Mouse (Mus musculus) hindbrain, postnatal 0 days (tissue): ENCODE results near the gene Dnajb13. TPM values are rescaled to one million over a fixed set of nuclear protein-coding genes. Genes with fewer than 3 reads are reported as not detected.

Experiments
- ATAC-seq: fragments of 200-750 bp; cut with Nextera tagmentation; 2 replicates; pipeline ENCODE4 v1.8.0; 2017; ENCODE audit warnings: mild to moderate bottlenecking, moderate TSS enrichment, moderate library complexity
- DNase-seq: peaks from one replicate; pipeline ENCODE4 v3.0.0-alpha.2; 2015; ENCODE audit warnings: low spot score
- H3K27ac ChIP-seq: fragments of 300-500 bp; sonication (generic); 2 replicates; pipeline ENCODE4 v1.5.1; 2014; ENCODE audit warnings: mild to moderate bottlenecking
- H3K27me3 ChIP-seq: fragments of 300-500 bp; sonication (generic); 2 replicates; pipeline ENCODE4 v1.6.1; 2014; ENCODE audit warnings: low read length, mixed read lengths; ENCODE audit not compliant: insufficient read depth
- H3K36me3 ChIP-seq: fragments of 300-500 bp; sonication (generic); 2 replicates; pipeline ENCODE4 v1.6.1; 2014; ENCODE audit warnings: low read length, mixed read lengths; ENCODE audit not compliant: insufficient read depth
- H3K4me1 ChIP-seq: fragments of 300-500 bp; sonication (generic); 2 replicates; pipeline ENCODE4 v1.6.1; 2014; ENCODE audit warnings: antibody characterized with exemption, low read length, mixed read lengths; ENCODE audit not compliant: insufficient read depth
- H3K4me2 ChIP-seq: fragments of 300-500 bp; sonication (generic); 2 replicates; pipeline ENCODE4 v1.6.1; 2014; ENCODE audit warnings: low read depth, mild to moderate bottlenecking, low read length, moderate library complexity, mixed read lengths
- H3K4me3 ChIP-seq: fragments of 300-500 bp; sonication (generic); 2 replicates; pipeline ENCODE4 v1.5.1; 2014; ENCODE audit warnings: low read length
- H3K9ac ChIP-seq: fragments of 300-500 bp; sonication (generic); replicated peaks from 2 replicates; pipeline ENCODE4 v1.6.1; 2014; ENCODE audit warnings: mild to moderate bottlenecking, low read length, moderate library complexity, mixed read lengths
- H3K9me3 ChIP-seq: fragments of 300-500 bp; sonication (generic); 2 replicates; pipeline ENCODE4 v1.6.1; 2016; ENCODE audit warnings: low read length, mixed read lengths
- CTCF ChIP-seq: IDR thresholded peaks from 2 replicates; pipeline ENCODE4 v1.5.1; 2016; ENCODE audit warnings: antibody characterized with exemption, control low read depth, low read depth
- WGBS: fragments of 180-500 bp; shearing (Covaris S2); extraction: QIAGEN DNeasy Blood & Tissue Kit; methylation state at CpG from one replicate; pipeline ENCODE4 v1.1.7; 2014; 5-methylcytosine and 5-hydroxymethylcytosine counted together
- polyA plus RNA-seq: library from polyadenylated mRNA; unstranded; fragments of >200 nt; fragmentation: Nextera tagmentation; extraction: Ambion mirVana; gene quantifications from 2 replicates; pipeline ENCODE4 v1.2.1, GENCODE M21; 2015
- total RNA-seq: library from RNA; depleted of rRNA; stranded (reverse); fragments of >200 nt; gene quantifications from 2 replicates; pipeline ENCODE4 v1.2.3, GENCODE M21; 2014; rRNA removed

The Dnajb13 gene
- total and polyA plus RNA-seq, 2 experiments from 2014 or later: 3.9 to 6.4 TPM

- TF ChIP-seq CTCF: no peak
- peaks cover 11% of the 10 kb centered on the region; the same call in 1 of the 2 replicates for H3K36me3 ChIP-seq
- 56% methylated on average over 4 of the region's 4 CpGs for WGBS
- H3K27ac ChIP-seq: peak overlapping the region; percentile 71
- no peaks in the 10 kb centered on the region for H3K9me3 ChIP-seq
- H3K4me2 ChIP-seq: no peak overlapping the region
- no peak overlapping the region for H3K9ac ChIP-seq
- no peak for ATAC-seq
- no peaks in the 10 kb centered on the region for H3K27me3 ChIP-seq
- peaks cover 7% of the 10 kb centered on the region; the same call in 1 of the 2 replicates for H3K4me1 ChIP-seq
- DNase-seq: no peak
- no peak overlapping the region for H3K4me3 ChIP-seq
These were observed 49.5 kb downstream of the Dnajb13 start for GRCm38 (mm10) chr7:100465248-100465647.

- Histone ChIP-seq H3K36me3 (peaks cover 11% of the 10 kb centered on the region; the same call in 1 of the 2 replicates), H3K4me1 (peaks cover 7% of the 10 kb centered on the region; the same call in 1 of the 2 replicates), H3K9me3 (no peaks in the 10 kb centered on the region), H3K27me3 (no peaks in the 10 kb centered on the region), H3K4me2 (no peak overlapping the region), H3K4me3 (no peak overlapping the region), H3K9ac (no peak overlapping the region), H3K27ac (no peak overlapping the region)
- TF ChIP-seq CTCF: no peak
- DNase-seq (no peak), ATAC-seq (no peak)
- WGBS: 97% methylated on average over 7 of the region's 7 CpGs
These were observed 50.5 kb downstream of the Dnajb13 start for GRCm38 (mm10) chr7:100464248-100464647.

GRCm38 (mm10) chr7:100463757-100464156 is 51.0 kb downstream of the Dnajb13 start:
- WGBS: 91% methylated on average over 10 of the region's 10 CpGs
- Histone ChIP-seq H3K4me3 (no peak overlapping the region), H3K4me2 (no peak overlapping the region), H3K9me3 (no peaks in the 10 kb centered on the region), H3K9ac (no peak overlapping the region), H3K27me3 (no peaks in the 10 kb centered on the region), H3K4me1 (peaks cover 7% of the 10 kb centered on the region; the same call in 1 of the 2 replicates), H3K27ac (no peak overlapping the region), H3K36me3 (peaks cover 8% of the 10 kb centered on the region; the same call in 1 of the 2 replicates)
- no peak for TF ChIP-seq CTCF
- no peak for DNase-seq
- no peak for ATAC-seq

GRCm38 (mm10) chr7:100463194-100463593 is 51.6 kb downstream of the Dnajb13 start:
- Histone ChIP-seq H3K4me1 (peaks cover 7% of the 10 kb centered on the region; the same call in 1 of the 2 replicates), H3K36me3 (peaks cover 8% of the 10 kb centered on the region; the same call in 1 of the 2 replicates), H3K27ac (no peak overlapping the region), H3K27me3 (no peaks in the 10 kb centered on the region), H3K4me3 (no peak overlapping the region), H3K9ac (no peak overlapping the region), H3K4me2 (no peak overlapping the region), H3K9me3 (no peaks in the 10 kb centered on the region)
- no peak for ATAC-seq
- 89% methylated on average over 9 of the region's 9 CpGs for WGBS
- no peak for TF ChIP-seq CTCF
- DNase-seq: no peak

GRCm38 (mm10) chr7:100461621-100462151 is 53.1 kb downstream of the Dnajb13 start:
- peaks cover 7% of the 10 kb centered on the region; the same call in 1 of the 2 replicates for H3K4me1 ChIP-seq
- no peak overlapping the region for H3K4me2 ChIP-seq
- H3K4me3 ChIP-seq: no peak overlapping the region
- TF ChIP-seq CTCF: no peak
- DNase-seq (peak; percentile 36), ATAC-seq (peak; percentile 70)
- 66% methylated on average over 6 of the region's 6 CpGs for WGBS
- peaks cover 13% of the 10 kb centered on the region for H3K36me3 ChIP-seq
- no peaks in the 10 kb centered on the region for H3K27me3 ChIP-seq
- H3K9me3 ChIP-seq: no peaks in the 10 kb centered on the region
- no peak overlapping the region for H3K9ac ChIP-seq
- H3K27ac ChIP-seq: peak overlapping the region; percentile 8; the same call in 1 of the 2 replicates

- Histone ChIP-seq H3K9ac (no peak overlapping the region), H3K36me3 (peaks cover 26% of the 10 kb centered on the region), H3K9me3 (no peaks in the 10 kb centered on the region), H3K4me2 (no peak overlapping the region), H3K4me1 (no peaks in the 10 kb centered on the region), H3K27me3 (no peaks in the 10 kb centered on the region), H3K4me3 (no peak overlapping the region), H3K27ac (no peak overlapping the region)
- ATAC-seq: no peak
- 84% methylated on average over 3 of the region's 3 CpGs for WGBS
- no peak for DNase-seq
- TF ChIP-seq CTCF: no peak
These were observed 54.9 kb downstream of the Dnajb13 start for GRCm38 (mm10) chr7:100459862-100460261.

- DNase-seq: no peak
- WGBS: 59% methylated on average over 1 of the region's 1 CpGs
- Histone ChIP-seq H3K36me3 (peaks cover 40% of the 10 kb centered on the region), H3K27ac (no peak overlapping the region), H3K4me1 (no peaks in the 10 kb centered on the region), H3K9ac (no peak overlapping the region), H3K4me3 (no peak overlapping the region), H3K27me3 (no peaks in the 10 kb centered on the region), H3K9me3 (no peaks in the 10 kb centered on the region), H3K4me2 (no peak overlapping the region)
- TF ChIP-seq CTCF: no peak
- no peak for ATAC-seq
These were observed 56.6 kb downstream of the Dnajb13 start for GRCm38 (mm10) chr7:100458153-100458552.

Other genes starting within 250 kb of the Dnajb13 start
- gene P4ha3, start 229.4 kb downstream of the Dnajb13 start, total RNA-seq: 9.3 and 15.2 TPM in 2 replicates
- gene P4ha3, start 229.4 kb downstream of the Dnajb13 start, polyA plus RNA-seq: 2.5 and 2.9 TPM in 2 replicates
- gene C2cd3, start 142.7 kb downstream of the Dnajb13 start, total RNA-seq: 18.2 and 18.3 TPM in 2 replicates
- gene C2cd3, start 142.7 kb downstream of the Dnajb13 start, polyA plus RNA-seq: 9.2 and 9.8 TPM in 2 replicates
- 133 and 155 TPM in 2 replicates for gene Ppme1, start 142.7 kb downstream of the Dnajb13 start, total RNA-seq
- gene Ppme1, start 142.7 kb downstream of the Dnajb13 start, polyA plus RNA-seq: 122 and 138 TPM in 2 replicates
- 0.10 and 0.11 TPM in 2 replicates for gene Ucp3, start 42.0 kb downstream of the Dnajb13 start, total RNA-seq
- 0.16 TPM in 2 replicates for gene Ucp3, start 42.0 kb downstream of the Dnajb13 start, polyA plus RNA-seq
- gene Ucp2, start 21.6 kb downstream of the Dnajb13 start, total RNA-seq: 70.5 and 101 TPM in 2 replicates
- gene Ucp2, start 21.6 kb downstream of the Dnajb13 start, polyA plus RNA-seq: 112 and 113 TPM in 2 replicates
- 2.8 and 7.6 TPM in 2 replicates for gene Coa4, start 22.1 kb upstream of the Dnajb13 start, total RNA-seq
- 4.9 and 6.2 TPM in 2 replicates for gene Coa4, start 22.1 kb upstream of the Dnajb13 start, polyA plus RNA-seq
- 241 and 270 TPM in 2 replicates for gene Rab6a, start 92.5 kb upstream of the Dnajb13 start, total RNA-seq
- gene Rab6a, start 92.5 kb upstream of the Dnajb13 start, polyA plus RNA-seq: 323 and 336 TPM in 2 replicates
- 26.8 and 29.8 TPM in 2 replicates for gene Mrpl48, start 93.3 kb upstream of the Dnajb13 start, total RNA-seq
- gene Mrpl48, start 93.3 kb upstream of the Dnajb13 start, polyA plus RNA-seq: 97.5 and 100 TPM in 2 replicates
- gene Plekhb1, start 147.5 kb upstream of the Dnajb13 start, total RNA-seq: 47.0 and 51.8 TPM in 2 replicates
- 40.4 and 49.3 TPM in 2 replicates for gene Plekhb1, start 147.5 kb upstream of the Dnajb13 start, polyA plus RNA-seq
- gene Fam168a, start 191.7 kb upstream of the Dnajb13 start, total RNA-seq: 123 and 162 TPM in 2 replicates
- gene Fam168a, start 191.7 kb upstream of the Dnajb13 start, polyA plus RNA-seq: 98.2 and 116 TPM in 2 replicates